Mouse (Mus musculus) intestine, embryonic 16.5 days (tissue): ENCODE data around the gene Thbd. TPM values are rescaled to one million over a fixed set of nuclear protein-coding genes. Genes with fewer than 3 reads are reported as not detected.

ENCODE experiments used
- ATAC-seq: fragments of 200-750 bp; cut with Nextera tagmentation; 2 replicates; pipeline ENCODE4 v1.8.0; 2017; ENCODE audit warnings: moderate TSS enrichment, moderate library complexity
- H3K27ac ChIP-seq: fragments of 300-500 bp; sonication (generic); 2 replicates; pipeline ENCODE4 v1.5.1; 2014; ENCODE audit warnings: mild to moderate bottlenecking, low read length
- H3K27me3 ChIP-seq: fragments of 300-500 bp; sonication (generic); replicated peaks from 2 replicates; pipeline ENCODE4 v1.6.1; 2014; ENCODE audit warnings: low read length, control low read depth, mixed read lengths; ENCODE audit not compliant: control insufficient read depth, insufficient read depth
- H3K36me3 ChIP-seq: fragments of 300-500 bp; sonication (generic); 2 replicates; pipeline ENCODE4 v1.6.1; 2014; ENCODE audit warnings: low read length, control low read depth; ENCODE audit not compliant: control insufficient read depth, insufficient read depth
- H3K4me1 ChIP-seq: fragments of 300-500 bp; sonication (generic); 2 replicates; pipeline ENCODE4 v1.6.1; 2014; ENCODE audit warnings: low read length, control low read depth, mixed read lengths; ENCODE audit not compliant: control insufficient read depth, insufficient read depth
- H3K4me2 ChIP-seq: fragments of 300-500 bp; sonication (generic); 2 replicates; pipeline ENCODE4 v1.6.1; 2014; ENCODE audit warnings: low read depth, low read length, control low read depth
- H3K4me3 ChIP-seq: fragments of 300-500 bp; sonication (generic); 2 replicates; pipeline ENCODE4 v1.5.1; 2014; ENCODE audit warnings: mild to moderate bottlenecking, low read length
- H3K9ac ChIP-seq: fragments of 300-500 bp; sonication (generic); 2 replicates; pipeline ENCODE4 v1.6.1; 2014; ENCODE audit warnings: low read depth, low read length
- H3K9me3 ChIP-seq: fragments of 300-500 bp; sonication (generic); 2 replicates; pipeline ENCODE4 v1.6.1; 2016; ENCODE audit warnings: low read length, control low read depth; ENCODE audit not compliant: control insufficient read depth
- WGBS: fragments of 180-500 bp; shearing (Covaris S2); extraction: QIAGEN DNeasy Blood & Tissue Kit; methylation state at CpG from one replicate; pipeline ENCODE4 v1.1.7; 2014; 5-methylcytosine and 5-hydroxymethylcytosine counted together
- polyA plus RNA-seq: library from polyadenylated mRNA; unstranded; fragments of >200 nt; fragmentation: Nextera tagmentation; extraction: Ambion mirVana; gene quantifications from 2 replicates; pipeline ENCODE4 v1.2.1, GENCODE M21; 2015

Gene Thbd
- 46.6 and 46.8 TPM in 2 replicates for polyA plus RNA-seq

- Histone ChIP-seq H3K27ac (peak within 1 kb of the TSS; percentile 71), H3K9ac (peak within 1 kb of the TSS; percentile 70), H3K27me3 (peaks cover 7% of the 10 kb centered on the region; the same call in 1 of the 2 replicates), H3K4me1 (peaks cover 17% of the 10 kb centered on the region), H3K36me3 (no peaks in the 10 kb centered on the region), H3K4me3 (peak within 1 kb of the TSS; percentile 54), H3K9me3 (no peaks in the 10 kb centered on the region), H3K4me2 (peak within 1 kb of the TSS; percentile 83)
- 4% methylated on average over 35 of the region's 35 CpGs for whole genome bisulfite sequencing
- ATAC-seq, result peak; percentile 81
Measured at GRCm38 (mm10) chr2:148407870-148408760, at the start of gene Thbd. TSS of gene Thbd (minus strand) at chr2:148408188.

DNA sequence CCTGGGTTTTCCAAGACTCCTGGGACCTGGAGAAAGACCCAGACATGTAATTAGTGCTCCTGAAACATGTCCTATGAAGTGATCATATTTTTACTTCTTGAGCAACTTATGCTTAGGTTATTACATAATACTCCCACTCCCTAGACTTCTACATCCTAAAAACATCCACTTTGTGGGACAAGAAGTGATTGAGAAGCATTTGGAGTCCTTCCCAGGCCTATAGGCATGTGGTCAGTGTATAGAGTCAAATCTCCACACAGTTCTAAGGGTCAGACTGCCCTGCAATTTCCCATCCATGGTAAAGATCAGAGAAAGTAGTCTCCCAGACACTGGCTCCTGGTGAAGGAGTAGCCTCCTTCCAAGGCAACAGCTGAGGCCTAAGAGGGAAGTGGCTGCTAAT, 47.4 kb upstream of the Thbd start:
- ATAC-seq, result no peak
- H3K27me3 ChIP-seq, result no peaks in the 10 kb centered on the region
- no peaks in the 10 kb centered on the region for H3K36me3 ChIP-seq
- no peaks in the 10 kb centered on the region for H3K9me3 ChIP-seq
- no peak overlapping the region for H3K4me2 ChIP-seq
- H3K4me1 ChIP-seq, result no peaks in the 10 kb centered on the region
- H3K9ac ChIP-seq, result no peak overlapping the region
- H3K4me3 ChIP-seq, result no peak overlapping the region
- H3K27ac ChIP-seq, result no peak overlapping the region

DNA sequence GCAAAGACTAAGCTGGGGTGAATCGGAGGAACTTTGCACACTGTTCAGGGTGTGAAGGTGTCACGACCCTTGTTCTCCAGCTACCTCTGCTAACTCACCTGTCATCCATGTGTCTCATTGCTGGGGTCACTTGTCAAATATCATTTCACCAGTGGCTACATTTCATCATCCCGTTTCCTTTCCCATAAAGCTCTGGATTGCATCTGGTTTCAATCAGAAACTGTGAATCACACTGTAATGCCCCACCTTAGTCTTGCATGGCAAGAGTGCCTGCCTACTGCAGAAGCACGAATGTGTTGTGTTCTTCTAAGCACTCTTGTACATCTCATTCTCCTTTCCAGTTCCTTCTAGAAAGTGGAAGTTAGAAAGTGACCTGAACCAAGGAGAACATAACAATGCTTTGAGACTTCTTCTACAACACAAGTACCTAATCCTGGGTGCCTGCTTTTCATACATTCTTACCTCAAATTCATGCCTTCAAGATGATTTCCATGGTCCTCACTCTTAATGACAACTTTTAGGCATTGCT, 46.1 kb upstream of the Thbd start:
- no peaks in the 10 kb centered on the region for H3K4me1 ChIP-seq
- no peaks in the 10 kb centered on the region for H3K9me3 ChIP-seq
- ATAC-seq, result no peak

GRCm38 (mm10) chr2:148453061-148453460, 45.1 kb upstream of the Thbd start:
- H3K36me3 ChIP-seq, result no peaks in the 10 kb centered on the region
- no peak for ATAC-seq
- no peak overlapping the region for H3K9ac ChIP-seq
- H3K27me3 ChIP-seq, result no peaks in the 10 kb centered on the region
- H3K4me3 ChIP-seq, result no peak overlapping the region
- no peak overlapping the region for H3K4me2 ChIP-seq
- H3K27ac ChIP-seq, result no peak overlapping the region
- no peaks in the 10 kb centered on the region for H3K9me3 ChIP-seq
- WGBS, result 86% methylated on average over 3 of the region's 3 CpGs
- no peaks in the 10 kb centered on the region for H3K4me1 ChIP-seq

More for the DNA sequence above, 46.1 kb upstream of the Thbd start:
- no peak overlapping the region for H3K27ac ChIP-seq
- 84% methylated on average over 4 of the region's 4 CpGs for WGBS
- H3K27me3 ChIP-seq, result no peaks in the 10 kb centered on the region
- H3K36me3 ChIP-seq, result no peaks in the 10 kb centered on the region
- H3K4me2 ChIP-seq, result no peak overlapping the region
- no peak overlapping the region for H3K4me3 ChIP-seq
- H3K9ac ChIP-seq, result no peak overlapping the region

- Histone ChIP-seq H3K4me2 (no peak overlapping the region), H3K4me1 (no peaks in the 10 kb centered on the region), H3K36me3 (no peaks in the 10 kb centered on the region), H3K9me3 (no peaks in the 10 kb centered on the region), H3K4me3 (no peak overlapping the region), H3K27ac (no peak overlapping the region), H3K9ac (no peak overlapping the region), H3K27me3 (no peaks in the 10 kb centered on the region)
- no peak for ATAC-seq
- WGBS, result 76% methylated on average over 5 of the region's 5 CpGs
Measured at GRCm38 (mm10) chr2:148451498-148451897, 43.5 kb upstream of the Thbd start.

DNA sequence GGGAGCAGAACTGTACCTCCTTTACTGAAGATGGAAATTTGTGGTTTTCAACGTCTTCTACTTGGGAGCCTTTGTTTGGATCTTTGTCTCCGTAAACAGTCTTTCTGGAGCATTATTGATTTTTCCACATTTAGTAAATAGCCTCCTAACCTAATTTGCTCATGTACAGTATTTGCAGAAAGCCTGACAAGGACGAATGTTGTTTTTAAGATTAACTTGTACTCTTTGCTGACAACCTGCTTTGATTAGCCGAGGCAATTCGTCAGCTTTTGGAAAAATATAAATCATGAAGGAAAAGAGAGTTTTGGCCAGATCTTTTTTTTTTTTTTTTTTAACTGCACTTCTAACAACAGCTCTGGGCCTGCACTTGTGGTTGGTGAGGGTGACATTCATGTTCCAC, 42.6 kb upstream of the Thbd start:
- H3K4me3 ChIP-seq, result no peak overlapping the region
- H3K4me2 ChIP-seq, result no peak overlapping the region
- ATAC-seq, result no peak
- H3K9ac ChIP-seq, result no peak overlapping the region
- no peaks in the 10 kb centered on the region for H3K27me3 ChIP-seq
- H3K36me3 ChIP-seq, result no peaks in the 10 kb centered on the region
- no peaks in the 10 kb centered on the region for H3K4me1 ChIP-seq
- 61% methylated on average over 5 of the region's 5 CpGs for WGBS
- no peaks in the 10 kb centered on the region for H3K9me3 ChIP-seq
- no peak overlapping the region for H3K27ac ChIP-seq

DNA sequence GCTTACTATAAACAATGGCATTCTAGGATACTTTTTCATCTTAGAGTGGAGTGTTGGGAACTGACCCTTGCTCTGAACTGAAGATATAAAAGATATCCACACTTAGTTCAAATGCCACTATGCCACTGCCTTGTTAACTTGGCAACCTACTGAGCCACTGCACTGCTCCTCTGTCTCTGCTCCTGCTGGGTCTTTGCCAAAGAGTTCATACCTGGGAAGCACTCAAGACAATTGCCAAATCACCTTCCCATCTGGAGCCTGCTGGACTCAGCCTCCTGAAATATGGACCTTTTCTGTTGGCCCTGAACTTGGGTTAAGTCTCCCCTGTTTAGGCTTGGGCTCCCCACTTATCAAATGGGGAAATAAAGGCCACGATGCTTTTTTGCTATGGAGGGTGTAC, 41.7 kb upstream of the Thbd start:
- Histone ChIP-seq H3K9ac (no peak overlapping the region), H3K36me3 (no peaks in the 10 kb centered on the region), H3K27ac (no peak overlapping the region), H3K4me1 (no peaks in the 10 kb centered on the region), H3K4me3 (no peak overlapping the region), H3K27me3 (no peaks in the 10 kb centered on the region), H3K4me2 (no peak overlapping the region), H3K9me3 (no peaks in the 10 kb centered on the region)
- 89% methylated on average over 1 of the region's 1 CpGs for WGBS
- no peak for ATAC-seq

DNA sequence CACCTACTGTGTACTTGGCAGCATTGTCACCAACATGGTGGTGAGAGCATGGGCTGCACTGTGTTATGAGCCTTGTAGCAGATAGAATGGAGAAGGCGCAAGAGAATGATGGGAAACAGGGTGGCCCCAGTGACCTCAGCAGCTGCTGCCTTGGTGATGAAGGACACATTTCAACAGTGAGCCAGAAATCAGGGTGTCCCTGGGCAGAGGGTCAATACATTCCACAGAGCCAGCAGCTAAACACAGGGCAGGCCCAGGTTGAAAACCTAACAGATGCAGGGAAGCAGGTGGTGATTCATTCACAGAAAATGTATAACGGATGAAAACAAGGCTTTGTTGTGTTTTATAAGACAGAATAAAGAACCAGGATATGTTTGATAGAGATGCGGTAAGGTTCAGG, 38.5 kb upstream of the Thbd start:
- no peak for ATAC-seq
- Histone ChIP-seq H3K27me3 (no peaks in the 10 kb centered on the region), H3K9me3 (no peaks in the 10 kb centered on the region), H3K4me2 (no peak overlapping the region), H3K9ac (no peak overlapping the region), H3K4me1 (no peaks in the 10 kb centered on the region), H3K36me3 (no peaks in the 10 kb centered on the region), H3K27ac (no peak overlapping the region), H3K4me3 (no peak overlapping the region)
- WGBS, result 82% methylated on average over 3 of the region's 3 CpGs

DNA sequence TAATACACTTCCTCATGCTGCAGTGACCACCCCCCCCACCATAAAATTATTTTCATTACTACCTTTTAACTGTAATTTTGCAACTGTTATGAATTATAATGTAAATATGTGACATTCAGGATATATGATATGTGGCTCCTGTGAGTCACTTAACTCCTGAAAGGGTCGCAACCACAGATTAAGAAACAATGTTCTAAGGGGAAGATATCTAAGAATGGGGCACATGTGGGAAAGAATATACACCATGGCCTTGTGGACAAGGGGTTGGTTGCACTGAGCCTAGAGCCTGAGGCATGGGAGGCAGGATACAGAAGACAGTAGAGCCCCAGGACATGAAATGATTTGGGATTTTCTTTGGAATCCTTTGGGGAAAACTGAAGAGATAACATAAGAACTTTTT, 37.6 kb upstream of the Thbd start:
- no peak for ATAC-seq
- Histone ChIP-seq H3K27ac (no peak overlapping the region), H3K4me3 (no peak overlapping the region), H3K9ac (no peak overlapping the region), H3K9me3 (no peaks in the 10 kb centered on the region), H3K4me2 (no peak overlapping the region), H3K4me1 (no peaks in the 10 kb centered on the region), H3K36me3 (no peaks in the 10 kb centered on the region), H3K27me3 (no peaks in the 10 kb centered on the region)
- 86% methylated on average over 1 of the region's 1 CpGs for WGBS
